In genomic region chr7:67466322-67466721, GRCm38 (mm10) we compare ENCODE assay signal across 24 mouse cellular contexts.
"Had no signal": no experiment of that assay in that cellular context is flagged by ENCODE, and none has a peak within 500 bp of the region (broad histone marks: within the 10 kb centered on the region; RNA-seq: fewer than 3 reads in every experiment).

No protein-coding gene starts in this region.

- H3K4me2 ChIP-seq: heart, embryonic 11.5 days; heart, embryonic 13.5 days; heart, embryonic 15.5 days; hindbrain, embryonic 13.5 days; hindbrain, embryonic 15.5 days; limb, embryonic 12.5 days; limb, embryonic 15.5 days; liver, embryonic 12.5 days had no signal

- H3K27ac ChIP-seq: heart, adult 2 months; heart, embryonic 13.5 days; heart, embryonic 15.5 days; hindbrain, embryonic 13.5 days; hindbrain, embryonic 15.5 days; hindbrain, postnatal 0 days; limb, embryonic 12.5 days; limb, embryonic 15.5 days; liver, embryonic 12.5 days; liver, embryonic 14.5 days had no signal

- H3K27me3 ChIP-seq: heart, embryonic 13.5 days; heart, embryonic 15.5 days; hindbrain, embryonic 15.5 days; limb, embryonic 15.5 days had no signal

- H3K36me3 ChIP-seq: heart, embryonic 13.5 days; heart, embryonic 15.5 days; hindbrain, embryonic 13.5 days; hindbrain, embryonic 15.5 days; limb, embryonic 12.5 days; limb, embryonic 15.5 days; liver, embryonic 12.5 days had no signal

- H3K9me3 ChIP-seq: heart, embryonic 13.5 days; heart, embryonic 15.5 days; hindbrain, embryonic 13.5 days; hindbrain, embryonic 15.5 days; limb, embryonic 12.5 days; limb, embryonic 15.5 days; liver, embryonic 12.5 days had no signal

- ATAC-seq: hindbrain, postnatal 0 days; intestine, embryonic 16.5 days; liver, embryonic 12.5 days had no signal

- DNase-seq: gastrocnemius, postnatal 14 days; gastrocnemius, postnatal 36 days; heart, adult 11 months; heart, adult 2 months; heart, postnatal 14 days; heart, postnatal 36 days; kidney, adult 18-20 months; kidney, adult 8-10 months; kidney, postnatal 14 days; kidney, postnatal 36 days; layer of hippocampus, adult 9-11 months; layer of hippocampus, postnatal 36 days; left cerebral cortex, postnatal 4 days had no signal

- H3K4me3 ChIP-seq: heart, adult 2 months; heart, embryonic 13.5 days; heart, embryonic 15.5 days; hindbrain, embryonic 13.5 days; hindbrain, embryonic 15.5 days; limb, embryonic 12.5 days; limb, embryonic 15.5 days; liver, embryonic 12.5 days had no signal

- H3K9ac ChIP-seq: heart, embryonic 13.5 days; heart, embryonic 15.5 days; hindbrain, embryonic 13.5 days; hindbrain, embryonic 15.5 days; limb, embryonic 12.5 days; limb, embryonic 15.5 days; liver, embryonic 12.5 days; liver, embryonic 14.5 days had no signal
